Mouse (Mus musculus) adrenal gland, adult 2 months (tissue): Measurements from ENCODE around the gene Zbtb8a. TPM values are rescaled to one million over a fixed set of nuclear protein-coding genes. Genes with fewer than 3 reads are reported as not detected.
"Not testable (repeated sequence)": the region's sequence is repeated elsewhere in the genome, so short reads cannot be mapped to it uniquely, and the experiment has no call there.

Source experiments
- DNase-seq: peaks from one replicate; pipeline ENCODE4 v3.0.0; 2021
- long read RNA-seq: library from polyadenylated mRNA; stranded (forward); transcript quantifications from one replicate; pipeline ENCODE4 v2.0.0, GENCODE M21; 2021
- polyA plus RNA-seq: library from polyadenylated mRNA; depleted of rRNA; stranded (reverse); fragments of >200 nt; gene quantifications from 2 replicates; pipeline ENCODE4 v1.2.3, GENCODE M21; 2012; rRNA removed
- total RNA-seq, 2 experiments: library from RNA; stranded (reverse); gene quantifications; 2 replicates each; pipeline ENCODE4 v1.2.3; 2021

Gene Zbtb8a
- total RNA-seq (1 to 10 TPM; 6.1 to 6.4 TPM), polyA plus RNA-seq (2.4 and 2.7 TPM in 2 replicates)
- long read RNA-seq, transcript Zbtb8a-201 (5 exons, 2,321 nt): major isoform, 5 of 5 reads
- long read RNA-seq, partial matches to known transcripts: 0 of 5 reads
- long read RNA-seq, other reads (novel, unspliced or antisense): 0 of 5 reads

DNA sequence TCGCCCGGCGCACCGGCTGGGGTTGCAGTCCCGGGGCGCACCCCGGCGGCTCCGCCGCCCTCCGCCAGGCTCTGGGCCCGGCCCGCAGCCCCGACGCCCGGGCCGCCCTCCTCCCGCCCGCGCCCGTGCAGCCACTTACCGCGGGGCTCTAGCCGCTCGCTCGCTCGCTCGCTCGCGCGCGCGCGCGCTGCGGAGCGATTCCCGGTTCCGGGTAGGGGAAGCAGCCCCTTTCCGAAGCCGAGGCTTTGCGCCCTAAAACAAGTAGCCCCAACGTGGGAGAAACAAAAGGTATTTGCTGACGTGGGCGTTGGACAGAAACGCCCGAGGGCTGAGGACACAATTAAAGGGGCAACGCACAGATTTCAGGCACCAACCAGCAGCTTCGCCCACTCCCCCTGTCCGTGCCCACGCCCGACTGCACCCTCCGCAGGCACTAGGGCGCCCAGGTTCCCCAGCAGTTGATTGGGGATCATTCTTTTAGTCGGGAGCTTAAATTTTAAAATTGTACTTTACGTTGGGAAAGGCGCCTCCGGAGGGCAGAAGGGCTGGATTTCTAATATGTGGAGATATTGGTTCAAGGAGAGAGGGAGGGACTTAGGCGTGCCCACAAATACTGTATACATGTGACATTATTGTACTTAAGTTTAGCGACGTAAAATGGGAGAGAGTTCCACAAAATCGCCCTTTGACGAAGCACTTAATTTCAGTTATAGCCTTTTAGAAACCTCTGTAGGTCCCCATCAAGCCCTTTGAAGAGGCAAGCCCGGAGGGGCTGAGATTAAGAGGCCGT lies at the start of gene Zbtb8a:
Zbtb8a (minus strand) TSS at position 516 of the 790 bp plus-strand sequence.
- peak; percentile 73 for DNase-seq

DNA sequence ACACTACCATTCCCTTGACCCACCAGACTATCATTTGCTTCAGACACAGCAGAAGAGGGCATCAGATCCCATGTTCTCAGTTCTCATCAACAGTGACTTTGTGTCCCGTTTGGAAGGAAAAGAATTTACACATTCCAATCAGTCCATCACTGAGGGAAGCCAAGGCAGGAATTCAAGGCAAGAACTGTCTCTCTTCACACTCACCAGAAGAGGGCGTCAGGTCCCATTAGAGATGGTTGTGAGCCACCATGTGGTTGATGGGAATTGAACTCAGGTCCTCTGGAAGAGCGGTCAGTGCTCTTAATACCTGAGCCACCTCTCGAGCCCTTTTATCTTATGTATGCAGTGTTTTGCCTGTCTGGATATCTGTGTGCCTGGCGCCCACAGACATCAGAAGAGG lies 40.4 kb upstream of the Zbtb8a start:
- DNase-seq: no peak

DNA sequence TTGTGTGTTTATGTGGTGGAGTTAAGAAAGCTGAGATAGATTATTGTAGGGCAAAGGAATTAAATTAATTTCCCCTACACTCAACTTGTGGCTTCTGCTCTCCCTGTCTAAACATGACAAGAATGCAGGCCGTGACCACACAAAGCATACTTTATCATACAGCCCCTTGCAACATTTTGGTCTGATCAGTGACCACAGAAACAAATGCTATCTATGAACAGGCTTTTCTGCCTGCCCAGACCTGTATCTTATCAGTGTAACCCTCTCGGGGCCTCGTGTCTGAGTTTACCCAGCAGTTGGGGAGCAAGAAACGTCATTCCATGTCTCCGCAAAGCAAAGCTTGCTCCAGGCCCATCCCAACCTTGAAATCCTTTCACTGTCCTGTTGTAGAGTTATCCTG lies 38.6 kb upstream of the Zbtb8a start:
- no peak for DNase-seq

DNA sequence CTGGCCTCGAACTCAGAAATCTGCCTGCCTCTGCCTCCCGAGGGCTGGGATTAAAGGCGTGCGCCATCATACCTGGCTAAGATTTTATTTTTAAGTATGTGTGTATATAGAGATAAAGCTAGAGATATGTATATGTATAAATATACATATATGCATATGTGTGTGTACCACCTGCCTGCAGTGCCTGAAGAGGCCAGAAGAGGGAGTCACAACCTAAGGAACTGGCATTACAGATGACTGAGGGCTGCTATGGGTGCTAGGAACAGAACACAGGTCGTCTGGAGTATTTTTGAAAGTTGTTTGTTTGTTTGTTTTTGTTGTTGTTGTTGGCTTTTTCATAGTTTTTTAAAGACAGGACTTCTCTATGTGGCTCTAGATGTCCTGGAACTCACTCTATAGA lies 38.0 kb upstream of the Zbtb8a start:
- DNase-seq: no peak

GRCm38 (mm10) chr4:129410991-129411390 lies 33.1 kb upstream of the Zbtb8a start:
- no peak for DNase-seq

GRCm38 (mm10) chr4:129410532-129410931 lies 32.6 kb upstream of the Zbtb8a start:
- DNase-seq: not testable (repeated sequence)

GRCm38 (mm10) chr4:129406447-129406846 lies 28.5 kb upstream of the Zbtb8a start:
- peak; percentile 84 for DNase-seq

GRCm38 (mm10) chr4:129399813-129400212 lies 21.9 kb upstream of the Zbtb8a start:
- no peak for DNase-seq

DNA sequence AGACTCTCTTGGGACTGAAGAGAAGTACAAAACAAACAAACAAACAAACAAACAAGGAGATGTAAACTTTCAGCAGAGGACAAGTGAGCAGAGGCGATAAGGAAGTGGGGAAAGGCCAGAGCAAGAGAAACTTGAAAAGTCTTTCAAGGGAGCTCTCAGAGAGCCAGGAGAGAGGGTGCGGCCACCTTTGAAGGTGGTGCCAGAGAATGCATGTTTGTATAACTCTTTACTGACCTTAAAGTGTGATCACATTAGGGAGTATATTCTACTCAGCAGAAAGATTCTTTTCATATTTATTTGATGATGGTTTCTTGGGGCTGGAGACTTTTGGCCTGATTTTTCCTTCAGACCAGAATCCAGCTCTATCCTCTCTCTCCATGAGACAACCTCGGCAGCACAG lies 19.0 kb upstream of the Zbtb8a start:
- no peak for DNase-seq

- DNase-seq: no peak
These were observed 16.4 kb upstream of the Zbtb8a start for GRCm38 (mm10) chr4:129394089-129394870.

DNA sequence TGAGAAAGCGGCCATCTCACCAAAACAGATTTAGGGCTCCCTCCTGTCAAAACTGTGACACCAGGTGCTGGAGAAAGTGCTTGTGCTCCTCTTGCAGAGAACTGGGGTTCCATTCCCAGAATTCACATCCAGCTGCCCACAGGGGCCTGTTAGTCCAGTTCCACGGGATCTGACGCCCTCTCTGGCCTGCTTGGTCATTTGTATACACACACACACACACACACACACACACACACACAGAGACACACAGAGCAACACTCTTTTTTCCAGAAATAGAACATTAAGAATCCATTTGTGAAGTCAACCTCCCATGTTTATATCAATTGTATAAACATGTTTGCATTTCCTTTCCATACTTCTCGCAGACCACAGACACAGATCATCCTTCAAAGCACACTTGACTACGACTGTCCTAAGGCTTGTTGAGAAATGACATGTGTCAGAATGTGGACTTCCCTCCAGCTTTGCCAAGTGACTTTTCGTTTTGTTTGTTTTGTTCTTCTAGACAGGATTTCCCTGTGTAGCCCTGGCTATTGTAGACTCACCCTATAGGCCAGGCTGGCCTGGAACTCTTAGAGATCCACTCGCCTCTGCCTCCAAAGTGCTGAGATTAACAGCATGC lies 13.1 kb upstream of the Zbtb8a start:
- no peak for DNase-seq

- DNase-seq: no peak
These were observed 12.4 kb upstream of the Zbtb8a start for GRCm38 (mm10) chr4:129390216-129390743.

- DNase-seq: no peak
These were observed 10.5 kb upstream of the Zbtb8a start for GRCm38 (mm10) chr4:129388404-129388803.

DNA sequence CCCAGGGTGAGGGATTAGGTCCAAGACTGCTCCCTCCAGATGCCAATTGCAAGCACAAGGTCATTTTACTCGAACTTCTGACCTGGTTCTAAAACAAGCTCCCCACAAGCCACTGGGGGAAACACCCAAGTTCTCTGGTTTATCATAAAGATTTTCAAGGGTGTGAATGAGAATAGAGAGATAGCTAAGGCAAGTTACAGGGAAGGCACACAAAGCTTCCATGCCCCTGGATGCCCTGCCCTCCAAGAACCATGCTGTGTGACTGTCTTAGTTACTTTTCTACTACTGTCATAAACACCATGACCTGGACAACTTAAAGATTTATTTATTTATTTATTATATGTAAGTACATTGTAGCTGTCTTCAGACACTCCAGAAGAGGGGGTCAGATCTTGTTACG lies 9.1 kb upstream of the Zbtb8a start:
- DNase-seq: no peak

GRCm38 (mm10) chr4:129386269-129386946 lies 8.5 kb upstream of the Zbtb8a start:
- DNase-seq: no peak

DNA sequence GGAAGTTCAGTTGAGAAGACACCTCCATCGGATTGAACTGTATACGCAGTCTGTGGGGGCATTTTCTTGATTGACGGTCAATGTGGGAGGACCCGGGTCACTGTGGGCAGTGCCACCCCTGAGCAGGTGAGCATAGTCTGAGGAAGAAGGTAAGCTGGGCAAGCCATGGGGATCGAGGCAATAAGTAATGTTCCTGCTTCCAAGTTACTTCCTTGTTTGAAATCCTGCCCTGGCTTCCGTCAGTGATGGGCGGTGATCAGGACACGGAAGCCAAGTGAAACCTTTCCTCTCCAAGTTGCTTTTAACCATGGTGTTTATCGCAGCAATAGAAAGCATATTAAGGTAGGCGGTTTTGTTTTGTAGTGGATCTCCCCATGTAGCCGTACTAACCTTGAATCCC lies 7.8 kb upstream of the Zbtb8a start:
- DNase-seq: no peak

GRCm38 (mm10) chr4:129384440-129384839 lies 6.5 kb upstream of the Zbtb8a start:
- no peak for DNase-seq

DNA sequence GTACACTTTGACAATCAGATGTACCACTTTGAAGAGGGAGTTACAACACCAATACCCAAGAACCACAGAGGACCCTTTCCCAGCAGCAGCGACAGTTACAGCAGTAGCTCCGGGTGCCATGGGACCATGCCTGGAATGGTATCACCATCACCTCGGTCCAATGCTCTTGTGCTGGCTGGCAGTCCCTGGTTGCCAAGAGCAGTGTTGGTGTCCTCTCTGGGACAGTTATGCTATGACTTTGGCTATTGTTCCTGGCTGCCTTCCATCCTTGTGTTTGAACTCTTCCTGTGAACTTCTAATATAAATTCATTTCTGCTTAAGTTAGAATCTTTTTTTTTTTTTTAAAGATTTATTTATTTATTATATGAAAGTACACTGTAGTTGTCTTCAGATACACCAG lies 5.7 kb upstream of the Zbtb8a start:
- no peak for DNase-seq

GRCm38 (mm10) chr4:129382488-129382887 lies 4.6 kb upstream of the Zbtb8a start:
- DNase-seq: no peak

- DNase-seq: no peak
These were observed 4.1 kb upstream of the Zbtb8a start for GRCm38 (mm10) chr4:129382029-129382428.

DNA sequence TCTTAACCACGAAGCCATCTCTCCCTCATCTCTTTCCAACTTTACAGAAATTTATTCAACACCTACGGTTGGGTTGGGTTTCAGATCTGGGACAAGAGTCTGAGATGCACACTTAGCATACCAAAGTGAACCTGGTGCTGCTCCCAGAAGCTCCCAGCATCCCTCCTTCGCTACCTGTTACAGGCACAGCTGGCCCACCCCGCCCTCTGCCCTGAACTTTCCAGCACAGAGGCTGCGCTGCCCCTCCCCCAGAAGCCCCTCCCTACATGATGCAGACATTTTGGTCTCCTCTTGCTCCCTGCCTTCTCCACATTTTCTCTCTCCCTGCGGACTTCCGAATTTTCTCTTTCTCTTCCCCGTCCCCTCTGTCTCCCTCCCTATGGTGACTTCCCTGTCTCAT lies 3.2 kb upstream of the Zbtb8a start:
- no peak for DNase-seq

GRCm38 (mm10) chr4:129379805-129380204 lies 1.9 kb upstream of the Zbtb8a start:
- DNase-seq: no peak
